Mouse (Mus musculus): ENCODE results near the gene Cdk14. TPM values are rescaled to one million over a fixed set of nuclear protein-coding genes. Genes with fewer than 3 reads are reported as not detected.

Gene Cdk14
- total and polyA plus RNA-seq, 2 experiments from 2014 or later: 53.0 to 63.9 TPM

DNA sequence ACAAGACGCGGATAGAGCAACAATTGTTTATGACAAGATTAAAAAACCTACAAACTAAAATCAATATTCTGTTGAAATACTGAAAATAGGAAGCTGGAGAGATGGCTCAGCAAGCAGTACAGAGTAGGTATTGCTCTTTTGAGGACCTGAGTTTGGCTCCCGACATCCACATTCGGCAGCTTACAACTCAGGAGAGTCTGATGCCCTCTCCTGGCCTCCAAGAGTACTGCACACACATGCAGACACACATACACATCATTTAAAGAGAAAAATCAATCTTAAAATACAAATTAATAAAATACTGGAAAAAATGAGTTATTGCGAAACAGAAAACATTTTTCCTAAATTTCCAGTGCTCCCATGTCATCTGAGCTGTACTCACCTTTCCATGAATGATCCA lies 60.7 kb downstream of the Cdk14 start:
- Histone ChIP-seq H3K36me3 (ENCODE audit: insufficient read depth, low read length) (no peaks in the 10 kb centered on the region), H3K4me3 (ENCODE audit: low read length) (no peak overlapping the region), H3K9ac (replicated peaks; ENCODE audit: low read length) (no peak overlapping the region), H3K4me2 (ENCODE audit: low read depth, low read length) (no peak overlapping the region), H3K27me3 (ENCODE audit: insufficient read depth, low read length) (no peaks in the 10 kb centered on the region), H3K27ac (no peak overlapping the region), H3K4me1 (ENCODE audit: insufficient read depth, low read length) (no peaks in the 10 kb centered on the region), H3K9me3 (ENCODE audit: low read length) (no peaks in the 10 kb centered on the region)
- no peak for ATAC-seq
- no peak for DNase-seq (ENCODE audit: low spot score)
- WGBS: 98% methylated on average over 5 of the region's 5 CpGs
- peak; percentile 36 for TF ChIP-seq CTCF (IDR thresholded peaks at IDR 0.05; ENCODE audit: low read depth)

DNA sequence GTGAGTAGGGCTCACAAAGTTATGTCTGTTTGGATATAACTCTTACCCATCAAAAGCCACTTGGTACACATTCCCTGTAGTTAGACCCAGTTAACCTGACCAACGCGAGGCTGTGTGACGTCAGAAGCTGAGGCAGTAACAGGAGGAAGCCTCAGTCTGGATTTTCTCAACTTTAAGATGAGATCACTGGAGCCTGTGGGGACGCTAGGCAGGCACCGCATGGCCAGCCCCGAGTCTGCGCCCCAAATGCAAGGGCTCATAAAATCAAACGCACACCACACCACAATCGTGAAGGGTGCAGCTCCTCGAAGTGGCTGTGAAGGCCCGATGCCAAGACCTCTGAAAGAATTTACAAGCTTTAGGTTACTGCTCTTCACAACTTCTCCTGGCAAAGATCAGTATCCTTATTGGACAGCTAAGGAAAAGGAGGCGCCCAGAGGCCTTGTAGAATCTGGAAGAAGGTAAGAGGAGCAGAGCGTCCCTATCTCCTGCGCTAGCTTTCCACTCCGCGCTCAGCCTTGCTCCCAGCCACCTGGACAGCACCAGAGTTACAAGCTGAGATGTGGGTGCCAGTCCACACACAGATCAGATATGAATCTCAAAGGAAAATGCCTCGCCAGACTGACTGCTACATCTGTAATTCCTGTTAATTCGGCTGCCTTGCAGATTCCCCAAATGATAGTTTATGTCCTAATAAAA lies 61.9 kb downstream of the Cdk14 start:
- 91% methylated on average over 18 of the region's 18 CpGs for WGBS
- H3K9ac ChIP-seq (replicated peaks; ENCODE audit: low read length): no peak overlapping the region
- no peak for TF ChIP-seq CTCF (IDR thresholded peaks at IDR 0.05; ENCODE audit: low read depth)
- no peaks in the 10 kb centered on the region for H3K36me3 ChIP-seq (ENCODE audit: insufficient read depth, low read length)
- H3K27ac ChIP-seq: no peak overlapping the region
- H3K27me3 ChIP-seq (ENCODE audit: insufficient read depth, low read length): no peaks in the 10 kb centered on the region
- H3K4me2 ChIP-seq (ENCODE audit: low read depth, low read length): no peak overlapping the region
- H3K4me1 ChIP-seq (ENCODE audit: insufficient read depth, low read length): no peaks in the 10 kb centered on the region
- H3K4me3 ChIP-seq (ENCODE audit: low read length): no peak overlapping the region
- no peaks in the 10 kb centered on the region for H3K9me3 ChIP-seq (ENCODE audit: low read length)
- DNase-seq (ENCODE audit: low spot score) (no peak), ATAC-seq (no peak)

DNA sequence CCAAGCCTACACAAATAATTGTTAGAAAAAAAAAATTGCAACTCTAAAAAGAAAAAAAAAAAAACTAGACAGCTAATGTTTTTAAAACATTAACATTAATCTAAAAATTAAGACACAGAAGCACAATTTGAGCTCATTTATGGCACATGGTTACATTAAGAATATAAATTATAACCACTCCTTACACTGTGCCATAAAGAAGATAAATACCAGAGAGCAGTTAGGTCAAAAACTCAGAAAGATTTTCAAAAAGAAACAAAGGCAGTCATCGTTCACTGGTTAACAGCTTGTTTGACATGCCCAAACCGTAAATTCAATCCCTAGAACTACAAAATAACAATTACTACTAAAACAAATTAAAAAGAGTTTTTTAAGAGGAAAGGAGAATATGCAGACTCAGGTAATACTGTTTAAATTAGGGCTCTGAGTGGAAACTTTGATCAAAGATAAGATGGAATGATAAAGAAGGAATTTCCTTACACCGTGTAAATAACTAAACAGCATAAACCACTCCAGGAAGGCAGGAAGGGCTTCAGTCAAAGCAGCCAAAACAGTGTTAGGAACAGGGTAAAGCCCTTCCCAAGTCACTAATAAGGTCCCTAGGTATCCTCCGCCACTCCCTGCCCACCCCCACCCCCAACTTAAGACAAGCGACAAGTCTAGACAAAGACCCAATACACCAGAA lies 65.3 kb downstream of the Cdk14 start:
- no peaks in the 10 kb centered on the region for H3K9me3 ChIP-seq (ENCODE audit: low read length)
- WGBS: 63% methylated on average over 5 of the region's 5 CpGs
- no peak for DNase-seq (ENCODE audit: low spot score)
- no peak overlapping the region for H3K4me3 ChIP-seq (ENCODE audit: low read length)
- H3K9ac ChIP-seq (replicated peaks; ENCODE audit: low read length): no peak overlapping the region
- H3K27ac ChIP-seq: no peak overlapping the region
- H3K36me3 ChIP-seq (ENCODE audit: insufficient read depth, low read length): no peaks in the 10 kb centered on the region
- TF ChIP-seq CTCF (IDR thresholded peaks at IDR 0.05; ENCODE audit: low read depth): no peak
- ATAC-seq: no peak
- no peaks in the 10 kb centered on the region for H3K27me3 ChIP-seq (ENCODE audit: insufficient read depth, low read length)
- H3K4me2 ChIP-seq (ENCODE audit: low read depth, low read length): no peak overlapping the region
- no peaks in the 10 kb centered on the region for H3K4me1 ChIP-seq (ENCODE audit: insufficient read depth, low read length)

DNA sequence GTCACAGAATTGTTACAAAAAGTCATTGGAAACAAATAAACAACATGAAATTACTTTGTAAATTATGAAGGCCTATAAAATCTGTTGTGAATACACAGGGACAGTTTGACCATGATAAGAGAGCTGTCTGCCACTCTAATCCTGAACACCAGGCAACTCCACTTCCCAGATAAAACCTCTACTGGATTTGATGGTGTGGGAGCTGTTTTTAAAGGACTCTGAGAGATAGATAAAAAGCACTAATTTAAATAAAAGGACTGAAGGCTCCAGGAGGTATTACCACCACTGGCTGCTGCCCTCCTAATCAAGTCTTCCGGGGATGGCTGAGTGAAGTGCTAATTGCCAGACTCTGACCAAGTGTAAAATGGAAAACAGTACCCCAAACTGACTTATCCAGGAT lies 66.2 kb downstream of the Cdk14 start:
- Histone ChIP-seq H3K9me3 (ENCODE audit: low read length) (no peaks in the 10 kb centered on the region), H3K4me3 (ENCODE audit: low read length) (no peak overlapping the region), H3K36me3 (ENCODE audit: insufficient read depth, low read length) (no peaks in the 10 kb centered on the region), H3K27ac (no peak overlapping the region), H3K27me3 (ENCODE audit: insufficient read depth, low read length) (no peaks in the 10 kb centered on the region), H3K4me1 (ENCODE audit: insufficient read depth, low read length) (no peaks in the 10 kb centered on the region), H3K9ac (replicated peaks; ENCODE audit: low read length) (no peak overlapping the region), H3K4me2 (ENCODE audit: low read depth, low read length) (no peak overlapping the region)
- TF ChIP-seq CTCF (IDR thresholded peaks at IDR 0.05; ENCODE audit: low read depth): no peak
- no peak for ATAC-seq
- DNase-seq (ENCODE audit: low spot score): no peak
- WGBS: 25% methylated on average over 1 of the region's 1 CpGs

DNA sequence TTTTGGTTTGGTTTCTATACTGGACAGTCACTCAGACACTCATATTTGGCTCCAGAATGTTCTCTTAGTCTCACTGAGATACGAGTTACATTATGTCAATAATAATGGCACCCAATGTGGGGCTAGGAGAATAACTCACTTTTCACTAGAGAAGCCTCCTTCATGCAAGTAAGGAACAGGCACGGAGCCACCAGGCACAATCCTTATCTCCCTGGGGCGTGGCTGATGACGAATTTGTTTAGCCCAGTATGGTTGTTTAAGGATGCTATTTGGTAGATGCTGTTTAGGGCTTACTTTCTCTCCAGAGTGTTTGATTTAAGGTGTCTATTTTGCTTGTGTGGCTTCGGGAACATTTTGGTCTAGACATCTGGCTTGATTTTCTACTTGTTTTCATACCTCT lies 75.5 kb downstream of the Cdk14 start:
- 90% methylated on average over 5 of the region's 5 CpGs for WGBS
- no peak for TF ChIP-seq CTCF (IDR thresholded peaks at IDR 0.05; ENCODE audit: low read depth)
- H3K36me3 ChIP-seq (ENCODE audit: insufficient read depth, low read length): no peaks in the 10 kb centered on the region
- no peak overlapping the region for H3K4me2 ChIP-seq (ENCODE audit: low read depth, low read length)
- H3K9ac ChIP-seq (replicated peaks; ENCODE audit: low read length): no peak overlapping the region
- no peaks in the 10 kb centered on the region for H3K9me3 ChIP-seq (ENCODE audit: low read length)
- no peaks in the 10 kb centered on the region for H3K27me3 ChIP-seq (ENCODE audit: insufficient read depth, low read length)
- ATAC-seq (no peak), DNase-seq (ENCODE audit: low spot score) (no peak)
- H3K4me1 ChIP-seq (ENCODE audit: insufficient read depth, low read length): peaks cover 11% of the 10 kb centered on the region; the same call in 1 of the 2 replicates
- H3K27ac ChIP-seq: no peak overlapping the region
- H3K4me3 ChIP-seq (ENCODE audit: low read length): no peak overlapping the region

DNA sequence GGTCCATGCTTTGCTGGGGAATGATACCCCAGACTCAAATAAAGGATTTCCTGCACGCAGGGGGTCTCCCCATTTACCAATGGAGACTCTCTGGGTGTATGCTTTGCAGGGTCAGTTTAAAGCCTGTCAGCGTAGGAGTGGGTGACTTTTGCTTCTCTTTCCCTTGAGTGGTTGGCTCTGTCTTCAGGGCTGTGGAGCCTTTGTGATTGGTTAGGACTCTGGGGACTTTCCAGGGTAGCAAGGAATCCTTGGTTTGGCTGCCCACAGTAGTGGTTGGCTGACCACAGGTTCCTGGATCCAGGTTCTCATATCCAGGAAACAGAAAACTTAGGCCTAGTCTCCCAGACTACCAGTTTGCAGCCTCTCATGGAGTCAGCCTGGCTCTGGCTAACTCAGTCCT lies 76.4 kb downstream of the Cdk14 start:
- H3K9ac ChIP-seq (replicated peaks; ENCODE audit: low read length): no peak overlapping the region
- H3K4me2 ChIP-seq (ENCODE audit: low read depth, low read length): no peak overlapping the region
- DNase-seq (ENCODE audit: low spot score) (no peak), ATAC-seq (no peak)
- peaks cover 11% of the 10 kb centered on the region; the same call in 1 of the 2 replicates for H3K4me1 ChIP-seq (ENCODE audit: insufficient read depth, low read length)
- TF ChIP-seq CTCF (IDR thresholded peaks at IDR 0.05; ENCODE audit: low read depth): no peak
- H3K9me3 ChIP-seq (ENCODE audit: low read length): no peaks in the 10 kb centered on the region
- WGBS: 89% methylated on average over 2 of the region's 2 CpGs
- no peak overlapping the region; the same call in 1 of the 2 replicates for H3K27ac ChIP-seq
- no peak overlapping the region for H3K4me3 ChIP-seq (ENCODE audit: low read length)
- H3K36me3 ChIP-seq (ENCODE audit: insufficient read depth, low read length): no peaks in the 10 kb centered on the region
- H3K27me3 ChIP-seq (ENCODE audit: insufficient read depth, low read length): no peaks in the 10 kb centered on the region

DNA sequence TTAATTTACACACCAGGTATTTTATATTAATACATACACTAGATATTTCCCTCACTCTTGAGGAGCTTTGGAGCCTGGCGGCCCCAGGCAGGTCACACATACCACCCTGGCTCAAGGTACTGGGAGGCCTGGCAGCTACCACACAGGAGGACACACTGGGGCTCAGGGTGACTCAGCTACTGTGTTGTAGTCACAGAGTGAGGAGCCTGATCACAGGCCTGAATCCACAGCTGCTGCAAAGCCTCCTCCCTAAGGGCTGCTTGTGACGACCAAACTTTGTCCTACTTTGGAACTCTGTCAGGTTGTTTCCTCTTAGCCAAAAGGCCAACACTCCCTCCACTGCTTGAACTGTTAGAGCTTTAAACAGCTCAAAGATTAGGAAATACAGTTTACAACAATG lies 76.8 kb downstream of the Cdk14 start:
- WGBS: 34% methylated on average over 2 of the region's 2 CpGs
- Histone ChIP-seq H3K4me3 (ENCODE audit: low read length) (no peak overlapping the region), H3K27me3 (ENCODE audit: insufficient read depth, low read length) (no peaks in the 10 kb centered on the region), H3K4me2 (ENCODE audit: low read depth, low read length) (no peak overlapping the region), H3K9me3 (ENCODE audit: low read length) (no peaks in the 10 kb centered on the region), H3K4me1 (ENCODE audit: insufficient read depth, low read length) (peaks cover 11% of the 10 kb centered on the region; the same call in 1 of the 2 replicates), H3K9ac (replicated peaks; ENCODE audit: low read length) (no peak overlapping the region), H3K36me3 (ENCODE audit: insufficient read depth, low read length) (no peaks in the 10 kb centered on the region), H3K27ac (peak overlapping the region; percentile 54; the same call in 1 of the 2 replicates)
- TF ChIP-seq CTCF (IDR thresholded peaks at IDR 0.05; ENCODE audit: low read depth): no peak
- peak; percentile 57; the same call in 1 of the 2 replicates for ATAC-seq
- DNase-seq (ENCODE audit: low spot score): no peak
